Mouse (Mus musculus): ENCODE measurements around the gene Pxdn.

- TF ChIP-seq E2F4 (IDR thresholded peaks at IDR 0.05; ENCODE audit: insufficient replicate concordance, low read depth, low read length) (no peak), CTCF (conservative IDR thresholded peaks at IDR 0.05 in 1 of 2, IDR thresholded peaks at IDR 0.05 in 1 of 2; ENCODE audit: low read depth in 2 of 2, low read length in 2 of 2) (no peak), NRF1 (IDR thresholded peaks at IDR 0.05; ENCODE audit: low read depth, low read length) (no peak), EP300 (IDR thresholded peaks at IDR 0.05; ENCODE audit: low read length) (no peak), MEF2A (IDR thresholded peaks at IDR 0.05; ENCODE audit: borderline replicate concordance, low read depth, low read length) (no peak), POLR2A (IDR thresholded peaks at IDR 0.05; ENCODE audit: low read depth, low read length) (no peak), TCF12 (IDR thresholded peaks at IDR 0.05; ENCODE audit: low read depth, low read length) (no peak), MAFK (IDR thresholded peaks at IDR 0.05; ENCODE audit: insufficient replicate concordance, low read length) (no peak), MXI1 (IDR thresholded peaks at IDR 0.05; ENCODE audit: low read depth, low read length) (no peak), MAX (IDR thresholded peaks at IDR 0.05; ENCODE audit: low read length) (no peak), CHD2 (IDR thresholded peaks at IDR 0.05; ENCODE audit: low read length) (no peak), HCFC1 (IDR thresholded peaks at IDR 0.05; ENCODE audit: low read depth, low read length) (no peak), ZC3H11A (IDR thresholded peaks at IDR 0.05; ENCODE audit: low read depth, low read length) (no peak)
Observed at GRCm38 (mm10) chr12:30017131-30017530, 79.7 kb downstream of the Pxdn start.

All from CH12.LX (cell line).